Mouse (Mus musculus): ENCODE data around the gene Hspg2. TPM values are rescaled to one million over a fixed set of nuclear protein-coding genes. Genes with fewer than 3 reads are reported as not detected.

Hspg2 gene
- polyA plus RNA-seq, 1 experiment: not detected

DNA sequence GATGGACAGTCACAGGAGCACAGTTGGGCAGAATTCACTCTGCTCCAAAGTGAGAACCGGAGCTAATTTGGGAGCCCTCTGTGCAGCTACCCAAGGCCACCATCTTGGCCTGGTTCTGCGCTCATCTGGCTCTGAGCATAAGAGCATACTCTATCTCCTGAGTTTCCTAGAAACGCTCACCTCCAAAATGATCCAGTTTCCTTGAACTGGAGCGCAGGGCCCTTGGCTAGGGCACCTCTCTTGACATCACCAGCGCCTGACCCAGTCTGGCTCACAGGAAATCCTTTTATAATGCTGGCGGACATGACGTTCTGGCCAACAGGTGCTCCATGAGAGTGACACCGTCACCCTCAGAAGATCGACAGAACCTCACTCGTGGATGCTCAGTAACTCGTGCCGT lies 12.0 kb upstream of the Hspg2 start:
- TF ChIP-seq GATA1 (IDR thresholded peaks at IDR 0.05; ENCODE audit: low read length): no peak

DNA sequence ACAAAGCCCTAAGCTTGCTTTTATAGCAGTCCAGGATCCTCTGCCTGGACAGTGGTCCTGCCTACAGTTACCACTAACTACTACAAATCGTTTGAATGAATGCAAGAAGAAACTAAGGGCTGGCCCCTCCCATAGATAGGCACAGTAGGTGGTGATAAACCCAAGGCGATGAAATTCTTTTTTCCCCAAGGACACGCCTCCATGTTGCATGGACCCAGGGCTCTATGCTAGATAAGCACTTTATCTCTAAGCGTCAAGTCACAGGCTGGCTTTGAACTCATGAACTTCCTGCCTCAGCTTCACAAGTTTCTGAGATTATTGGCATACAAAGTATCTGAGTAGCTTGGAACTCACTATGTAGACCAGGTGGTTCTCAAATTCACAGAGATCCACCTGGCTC lies 11.3 kb upstream of the Hspg2 start:
- TF ChIP-seq GATA1 (IDR thresholded peaks at IDR 0.05; ENCODE audit: low read length): no peak

DNA sequence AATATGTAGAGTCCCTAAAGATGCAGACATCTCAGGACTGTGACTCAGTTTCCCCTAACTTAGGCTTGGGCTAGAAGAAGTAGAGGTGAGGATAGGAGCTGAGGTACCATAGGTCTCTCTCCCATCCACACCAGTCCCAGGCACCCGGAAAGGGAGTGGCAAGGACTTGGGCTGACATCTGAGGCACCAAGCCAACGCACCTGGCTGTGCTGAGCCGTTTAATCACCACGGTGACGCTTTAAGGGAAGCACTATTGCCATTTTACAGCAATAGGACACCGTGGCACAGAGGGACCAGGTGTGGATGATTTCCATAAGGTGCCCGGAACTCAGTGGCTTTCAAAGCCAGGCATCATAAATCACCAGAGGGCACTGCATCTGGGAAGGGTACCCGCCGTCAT lies 10.3 kb upstream of the Hspg2 start:
- TF ChIP-seq GATA1 (IDR thresholded peaks at IDR 0.05; ENCODE audit: low read length): no peak

DNA sequence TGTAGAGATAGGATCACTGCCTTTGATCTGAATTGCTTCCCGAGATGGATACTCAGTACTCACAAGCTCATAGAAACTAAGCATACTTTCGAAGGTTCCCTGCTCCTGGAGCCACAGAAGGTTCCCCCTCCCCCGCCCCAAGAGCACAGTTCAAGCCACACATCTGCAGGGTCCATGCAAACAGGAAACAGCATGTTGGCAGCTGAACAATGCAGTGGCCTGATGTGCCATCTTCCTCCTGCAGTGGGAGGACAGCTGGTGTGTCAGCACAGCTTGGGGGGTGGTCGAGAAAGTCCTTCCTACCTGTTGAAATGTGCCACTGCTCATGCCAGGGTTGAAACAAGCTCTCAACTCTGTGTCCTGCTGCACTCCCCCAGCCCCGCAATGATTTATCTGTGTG lies 9.7 kb upstream of the Hspg2 start:
- no peak for TF ChIP-seq GATA1 (IDR thresholded peaks at IDR 0.05; ENCODE audit: low read length)

DNA sequence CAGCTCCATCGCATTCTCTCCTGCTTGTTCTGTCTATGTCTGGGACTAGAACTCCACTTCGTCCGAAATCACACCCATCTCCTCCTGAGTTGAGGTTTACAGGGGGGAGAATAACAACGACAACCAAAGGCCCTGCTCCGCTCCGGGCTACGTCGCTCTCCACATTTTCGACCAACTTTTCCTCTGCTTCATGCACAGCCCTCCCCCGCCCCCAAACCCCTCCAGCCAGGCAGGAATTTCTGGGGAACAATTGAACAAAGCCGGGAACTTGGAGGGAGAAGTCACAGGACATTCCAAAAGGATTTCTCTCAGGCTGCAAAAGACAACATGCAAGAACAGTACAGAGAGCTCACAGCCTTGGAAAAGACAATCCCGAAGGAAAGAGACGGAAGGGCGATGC lies 7.9 kb upstream of the Hspg2 start:
- no peak for TF ChIP-seq GATA1 (IDR thresholded peaks at IDR 0.05; ENCODE audit: low read length)

DNA sequence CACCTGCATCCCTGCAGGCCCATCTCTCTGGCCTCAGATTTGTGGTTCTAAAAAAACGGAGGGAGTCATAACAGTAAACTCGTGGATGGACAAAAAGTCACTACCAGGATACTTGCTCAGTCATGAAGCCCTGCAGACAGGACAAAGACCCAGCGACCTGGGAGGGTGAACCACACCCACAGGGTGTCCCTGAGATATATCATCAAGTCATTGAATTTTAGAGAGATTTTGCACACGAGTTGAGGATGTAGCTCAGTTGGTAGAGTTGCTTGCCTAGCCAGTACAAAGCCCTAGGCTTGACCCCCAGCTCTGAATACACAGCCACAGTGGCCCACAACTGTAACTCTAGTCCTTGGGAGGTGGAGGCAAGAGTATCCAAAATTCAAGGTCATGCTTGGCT lies 7.4 kb upstream of the Hspg2 start:
- no peak for TF ChIP-seq GATA1 (IDR thresholded peaks at IDR 0.05; ENCODE audit: low read length)

DNA sequence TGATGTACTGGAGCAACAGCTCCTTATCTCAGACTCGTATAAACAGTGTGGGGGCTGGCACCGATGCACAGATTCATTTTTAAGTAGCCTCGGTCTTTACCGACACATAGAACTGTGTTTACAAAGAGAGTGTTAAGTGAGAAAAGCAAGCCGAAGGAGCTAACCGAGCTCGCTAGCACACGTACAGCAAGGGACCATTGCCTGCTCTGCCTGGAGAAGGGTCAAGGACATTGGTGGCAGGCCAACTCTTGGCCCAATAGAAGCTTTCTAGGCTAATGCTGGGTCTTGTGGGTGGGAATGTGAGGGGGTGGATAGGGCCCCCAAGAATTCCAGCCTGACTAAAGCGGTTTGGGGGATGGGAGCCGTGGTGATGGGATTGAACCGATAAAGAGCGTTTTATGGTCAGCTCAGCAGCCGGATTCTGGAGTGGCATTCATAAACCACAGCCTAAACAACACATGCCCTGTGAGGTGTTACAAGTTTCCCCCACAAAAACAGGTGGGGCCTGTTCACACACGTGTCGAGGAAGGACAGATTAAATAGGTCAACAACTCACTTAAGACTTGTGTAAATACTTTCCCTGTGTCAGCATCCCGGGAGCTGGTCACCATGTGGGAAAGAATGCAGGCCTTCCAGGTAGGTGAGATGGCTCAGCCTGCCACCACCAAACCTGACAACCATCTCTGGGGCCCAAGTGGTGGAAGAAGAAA lies 6.4 kb upstream of the Hspg2 start:
- TF ChIP-seq GATA1 (IDR thresholded peaks at IDR 0.05; ENCODE audit: low read length): no peak

DNA sequence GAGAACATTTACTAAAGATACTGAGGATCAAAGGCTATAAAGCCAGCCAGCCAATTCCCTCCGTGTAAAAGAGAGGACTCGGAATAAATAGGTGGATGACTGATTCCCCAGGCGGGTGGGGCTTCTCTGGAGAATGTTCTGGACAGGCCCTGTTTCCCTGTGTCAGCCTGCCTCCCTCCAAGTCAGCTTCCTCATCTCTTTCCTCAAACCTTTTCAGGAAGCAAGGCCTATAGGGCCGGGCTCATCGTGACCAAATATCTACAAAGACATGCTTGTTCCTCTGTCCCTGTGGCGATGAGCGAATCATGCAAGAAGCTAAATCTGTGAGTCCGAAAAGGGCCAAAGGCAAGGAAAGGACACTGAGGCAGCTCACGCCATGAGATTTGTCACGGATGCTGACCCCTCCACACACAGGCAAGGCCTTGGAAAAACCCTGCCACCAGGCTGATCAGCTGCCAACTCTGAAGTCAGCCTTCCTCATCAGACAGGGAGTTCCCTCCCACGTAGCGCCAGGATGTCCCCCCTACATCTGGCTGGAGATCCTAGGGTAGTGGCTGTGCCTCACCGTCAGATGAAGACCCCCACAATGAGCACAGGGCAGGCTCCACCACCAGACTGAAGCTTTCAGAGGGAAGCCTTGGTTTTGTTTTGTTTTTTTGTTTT lies 3.3 kb upstream of the Hspg2 start:
- TF ChIP-seq GATA1 (IDR thresholded peaks at IDR 0.05; ENCODE audit: low read length): no peak

DNA sequence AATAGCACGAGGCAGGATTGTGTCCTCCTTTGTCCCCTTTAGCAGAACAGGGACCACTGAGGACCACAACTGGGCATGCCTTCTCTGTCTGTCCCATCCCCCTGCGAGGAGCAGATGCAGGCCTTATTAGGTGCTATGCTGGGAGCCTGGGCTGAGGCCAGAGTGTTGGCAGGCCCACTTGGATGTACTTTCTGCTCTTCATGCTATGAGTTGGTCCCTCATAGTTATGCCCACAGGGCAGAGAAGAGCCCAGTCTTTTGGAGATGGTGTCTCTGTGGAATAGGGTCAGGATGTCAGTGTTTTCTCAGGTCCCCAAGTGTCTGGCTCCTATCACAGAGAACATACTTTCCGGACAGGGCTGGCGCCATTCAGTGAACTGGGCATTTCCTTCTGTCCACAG lies 1.6 kb upstream of the Hspg2 start:
- TF ChIP-seq GATA1 (IDR thresholded peaks at IDR 0.05; ENCODE audit: low read length): no peak

DNA sequence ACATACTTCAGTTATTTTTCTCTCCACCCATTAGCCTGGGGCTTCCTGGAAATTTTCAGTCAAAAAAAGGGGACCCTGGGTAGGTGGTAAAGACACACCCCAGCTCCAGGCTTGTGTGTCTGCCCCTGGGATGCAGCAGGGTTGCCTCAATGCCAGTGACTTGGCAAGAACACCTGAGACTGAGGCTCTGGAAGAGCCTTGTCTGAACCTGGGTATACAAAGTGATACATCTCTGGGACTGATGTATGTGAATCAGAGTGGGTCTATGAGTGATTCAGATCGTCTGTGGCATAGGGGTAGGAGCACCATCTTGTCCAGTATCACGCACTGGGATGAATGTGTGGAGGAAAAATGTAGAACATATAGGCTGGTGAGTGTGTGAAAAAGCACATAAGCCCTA lies 1.0 kb upstream of the Hspg2 start:
- TF ChIP-seq GATA1 (IDR thresholded peaks at IDR 0.05; ENCODE audit: low read length): no peak

DNA sequence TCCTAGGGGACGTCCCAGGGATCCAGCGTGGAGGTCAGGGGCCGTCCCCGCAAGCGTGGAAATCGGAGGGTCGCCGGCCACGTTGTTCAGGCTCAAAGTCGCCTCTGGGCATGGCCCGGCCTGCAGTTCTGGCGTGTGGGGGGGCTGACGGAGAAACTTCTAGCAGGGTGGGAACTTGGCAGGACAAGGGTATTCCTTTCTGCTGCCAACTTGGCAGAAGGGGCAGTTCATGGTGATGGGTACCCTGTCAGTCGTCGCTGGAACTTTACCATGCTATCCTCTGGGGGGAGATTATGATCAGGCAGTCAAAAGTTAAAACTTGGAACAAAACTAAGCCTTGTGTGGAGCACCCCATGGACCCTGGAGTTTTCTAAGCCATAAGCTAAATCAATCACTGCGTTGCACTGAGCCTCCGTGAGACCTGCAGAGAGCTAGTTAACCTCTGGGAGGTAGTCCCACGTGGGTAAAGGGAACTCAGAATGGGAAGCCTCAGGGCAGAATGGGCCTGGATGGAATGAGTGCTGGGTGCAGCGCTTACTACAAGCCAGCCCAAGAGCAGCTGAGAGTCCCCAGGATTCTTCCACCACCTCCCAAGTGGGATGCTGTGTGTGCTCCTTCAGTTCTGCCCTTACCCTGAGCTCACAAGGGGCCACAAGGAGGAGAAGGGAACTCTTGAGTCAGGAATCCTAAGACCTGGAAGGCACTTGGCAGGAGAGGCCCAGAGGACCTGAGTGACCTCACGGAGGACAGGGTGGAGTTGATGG lies 694 bp downstream of the Hspg2 start:
- TF ChIP-seq GATA1 (IDR thresholded peaks at IDR 0.05; ENCODE audit: low read length): no peak

DNA sequence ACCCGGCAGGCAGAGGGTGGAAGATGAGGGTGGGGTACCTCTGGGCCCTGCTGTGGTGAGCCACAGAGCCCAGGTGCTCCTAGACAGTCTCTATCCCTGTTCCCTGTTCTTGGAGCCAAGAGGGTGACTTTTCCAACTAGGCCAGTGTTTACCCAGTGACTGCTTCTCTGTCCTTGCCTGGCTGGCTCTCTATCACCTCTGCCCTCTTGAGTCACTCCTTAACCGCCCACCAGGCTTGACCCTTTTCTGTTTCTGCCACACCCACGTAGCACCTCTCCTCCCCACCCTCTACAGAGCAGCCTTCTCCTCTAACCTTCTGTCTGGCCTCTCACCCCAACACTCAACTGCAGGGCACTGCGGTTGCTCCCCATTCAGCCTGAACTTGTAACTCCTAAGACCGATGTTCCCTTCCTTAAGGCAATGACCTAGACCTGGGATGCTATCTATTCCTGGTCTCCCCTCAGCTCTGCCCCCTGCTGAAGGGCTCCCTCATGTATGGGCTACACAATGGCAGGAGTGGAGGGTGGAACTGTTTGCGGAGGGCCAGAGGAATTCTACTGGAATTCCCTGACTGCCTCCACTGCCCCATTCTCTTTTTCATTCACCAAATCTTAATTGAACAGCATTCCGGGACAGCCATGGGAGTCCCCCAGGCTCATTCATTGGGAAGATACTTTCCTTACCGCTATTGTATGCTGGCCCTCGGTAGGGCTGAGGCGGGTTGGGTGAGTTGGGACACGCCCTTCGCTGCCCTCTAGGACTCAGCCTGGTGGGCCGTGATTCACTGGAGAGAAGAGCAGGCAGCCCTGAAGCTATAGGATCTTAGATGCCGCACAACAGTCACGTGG lies 1.5 kb downstream of the Hspg2 start:
- TF ChIP-seq GATA1 (IDR thresholded peaks at IDR 0.05; ENCODE audit: low read length): no peak

DNA sequence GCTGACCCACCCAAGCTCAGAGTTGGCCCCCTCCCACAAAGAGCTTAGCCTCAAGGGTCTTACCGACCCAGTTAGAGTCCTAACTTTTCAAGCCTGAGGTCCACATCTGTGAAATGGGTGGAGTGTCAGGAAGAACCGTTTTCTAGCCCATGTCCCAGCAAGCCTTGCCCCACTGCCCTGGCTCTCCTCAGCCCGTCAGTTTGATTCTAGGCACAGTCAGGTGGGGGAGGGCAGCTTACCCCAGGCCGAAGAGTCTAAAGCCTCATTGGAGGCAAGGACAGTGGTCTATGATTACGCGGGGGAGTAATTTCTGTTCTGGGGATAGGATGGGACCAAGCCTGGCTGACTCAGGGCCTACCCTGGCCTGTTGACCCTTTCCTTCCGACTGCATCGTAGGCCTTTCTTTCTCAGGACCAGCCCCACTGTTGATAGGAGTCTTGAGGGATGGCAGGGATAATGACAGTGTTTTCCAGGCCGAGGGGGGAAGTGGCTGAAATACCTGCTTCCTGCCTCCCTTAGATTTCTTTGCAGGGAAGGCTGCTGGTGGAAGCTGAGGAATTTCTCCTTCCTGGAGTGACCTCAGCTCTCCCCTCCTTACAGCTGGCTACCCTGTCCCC lies 2.2 kb downstream of the Hspg2 start:
- no peak for TF ChIP-seq GATA1 (IDR thresholded peaks at IDR 0.05; ENCODE audit: low read length)

DNA sequence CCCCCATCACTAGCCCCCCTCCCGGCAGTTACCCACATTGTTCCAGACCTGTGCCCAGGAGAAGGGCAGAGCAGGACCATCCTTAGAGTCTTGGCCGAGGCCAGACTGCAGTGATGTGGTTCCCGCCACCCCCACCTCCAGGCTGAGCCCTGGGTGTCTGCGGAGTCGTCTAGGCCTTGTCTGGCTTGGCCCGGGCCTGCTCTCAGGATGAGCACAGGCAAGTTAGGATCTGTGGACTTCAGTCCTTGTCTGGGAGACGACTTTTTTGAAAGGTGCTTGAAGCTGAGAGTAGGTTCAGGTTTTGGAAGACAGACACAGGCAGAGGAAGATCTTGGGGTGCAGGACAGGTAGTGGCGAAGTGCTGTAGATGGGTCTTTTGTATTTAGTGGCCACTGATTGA lies 2.8 kb downstream of the Hspg2 start:
- TF ChIP-seq GATA1 (IDR thresholded peaks at IDR 0.05; ENCODE audit: low read length): no peak

DNA sequence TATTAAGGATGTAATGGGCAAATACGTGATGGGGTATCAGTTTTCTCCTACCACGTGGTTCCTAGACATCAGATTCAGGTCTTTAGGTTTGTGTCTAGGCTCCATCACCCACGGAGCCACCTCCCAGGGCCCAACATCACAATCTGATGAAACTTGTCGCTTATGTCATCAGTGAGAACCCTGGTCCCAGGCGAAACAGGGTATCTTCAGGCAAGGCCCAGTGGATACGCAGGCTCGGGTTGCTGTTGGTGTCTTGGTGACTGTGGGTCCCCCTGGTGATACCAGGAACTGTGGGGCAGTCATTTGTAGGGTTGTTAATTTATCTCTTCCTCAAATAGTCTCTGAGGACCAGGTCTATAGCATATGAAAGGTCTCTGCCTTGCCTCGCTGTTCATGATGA lies 4.7 kb downstream of the Hspg2 start:
- TF ChIP-seq GATA1 (IDR thresholded peaks at IDR 0.05; ENCODE audit: low read length): no peak
